Mouse (Mus musculus) B cell, adult 2 months (primary cell): ENCODE results near the gene Tex19.1.
A peak's percentile ranks its signal among the peaks of the same experiment; 100 is the strongest.

Experiments used
- DNase-seq, 2 experiments: peaks; one replicate each; pipeline ENCODE4 v3.0.0; 2022

Tex19.1 gene

GRCm38 (mm10) chr11:121148193-121148592, 2.2 kb downstream of the Tex19.1 start:
- peak; percentile 8 to 19 for DNase-seq

- DNase-seq, result no peak
Observed at GRCm38 (mm10) chr11:121154203-121154602, 8.3 kb downstream of the Tex19.1 start.

- no peak for DNase-seq
Observed at GRCm38 (mm10) chr11:121156411-121156891, 10.5 kb downstream of the Tex19.1 start.

DNA sequence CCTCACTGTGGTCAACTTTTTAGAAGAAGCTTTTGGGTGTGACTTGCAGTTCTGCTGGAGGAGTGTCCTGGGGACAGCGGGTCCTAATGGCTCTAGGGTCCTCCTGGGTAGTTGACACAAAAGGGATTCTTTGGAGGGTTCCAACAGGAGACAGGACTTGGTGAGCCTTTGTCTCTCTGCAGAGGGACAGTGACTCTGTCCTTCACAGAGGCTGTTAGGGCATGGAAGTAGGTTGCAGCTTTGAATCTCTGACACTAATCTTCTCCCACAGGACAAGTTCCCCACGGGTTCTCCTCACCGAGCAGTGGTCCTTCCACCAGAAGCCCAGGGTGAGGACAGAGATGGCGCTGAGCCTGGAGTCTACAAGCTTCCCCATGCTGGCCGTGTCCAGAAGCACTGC, 14.0 kb downstream of the Tex19.1 start, which contains the start of gene Uts2r:
Gene Uts2r (plus strand): TSS at position 301 of the 400 bp plus-strand sequence.
- no peak for DNase-seq

DNA sequence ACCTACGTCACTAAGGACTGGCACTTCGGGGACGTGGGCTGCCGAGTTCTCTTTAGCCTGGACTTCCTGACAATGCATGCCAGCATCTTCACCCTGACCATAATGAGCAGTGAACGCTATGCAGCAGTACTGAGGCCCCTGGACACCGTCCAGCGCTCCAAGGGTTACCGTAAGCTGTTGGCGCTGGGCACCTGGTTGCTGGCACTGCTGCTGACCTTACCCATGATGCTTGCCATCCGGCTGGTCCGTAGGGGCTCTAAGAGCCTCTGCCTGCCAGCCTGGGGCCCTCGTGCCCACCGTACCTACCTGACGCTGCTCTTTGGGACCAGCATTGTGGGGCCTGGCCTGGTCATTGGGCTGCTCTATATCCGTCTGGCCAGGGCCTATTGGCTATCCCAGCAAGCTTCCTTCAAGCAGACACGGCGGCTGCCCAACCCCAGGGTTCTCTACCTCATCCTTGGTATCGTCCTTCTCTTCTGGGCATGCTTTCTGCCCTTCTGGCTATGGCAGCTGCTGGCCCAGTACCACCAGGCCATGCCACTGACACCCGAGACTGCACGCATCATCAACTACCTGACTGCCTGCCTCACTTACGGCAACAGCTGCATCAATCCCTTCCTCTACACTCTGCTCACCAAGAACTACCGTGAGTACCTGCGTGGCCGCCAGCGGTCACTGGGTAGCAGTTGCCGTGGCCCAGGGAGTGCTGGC, 14.8 kb downstream of the Tex19.1 start:
- DNase-seq, result no peak

- no peak for DNase-seq
Observed at GRCm38 (mm10) chr11:121163751-121164150, 17.8 kb downstream of the Tex19.1 start.

DNA sequence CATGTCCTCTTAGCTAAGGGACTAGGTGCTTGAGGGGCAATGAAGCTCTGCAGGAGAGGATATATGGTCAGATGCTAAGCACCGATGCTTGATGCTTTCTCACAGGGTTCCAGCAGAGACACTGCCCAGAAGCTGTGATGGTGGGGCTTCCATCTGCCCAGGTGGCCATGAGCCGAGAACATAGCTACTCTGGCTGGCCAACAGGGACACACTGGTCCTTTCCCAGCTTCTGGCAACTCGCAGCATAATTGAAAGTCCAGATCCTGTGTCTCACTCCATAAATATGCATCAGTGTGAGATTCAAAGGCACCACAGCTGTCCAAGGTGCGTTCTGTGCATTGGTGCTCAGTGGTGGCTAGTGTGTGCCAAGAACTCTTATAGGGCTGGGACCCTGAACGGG, 27.3 kb downstream of the Tex19.1 start:
- DNase-seq, result no peak

DNA sequence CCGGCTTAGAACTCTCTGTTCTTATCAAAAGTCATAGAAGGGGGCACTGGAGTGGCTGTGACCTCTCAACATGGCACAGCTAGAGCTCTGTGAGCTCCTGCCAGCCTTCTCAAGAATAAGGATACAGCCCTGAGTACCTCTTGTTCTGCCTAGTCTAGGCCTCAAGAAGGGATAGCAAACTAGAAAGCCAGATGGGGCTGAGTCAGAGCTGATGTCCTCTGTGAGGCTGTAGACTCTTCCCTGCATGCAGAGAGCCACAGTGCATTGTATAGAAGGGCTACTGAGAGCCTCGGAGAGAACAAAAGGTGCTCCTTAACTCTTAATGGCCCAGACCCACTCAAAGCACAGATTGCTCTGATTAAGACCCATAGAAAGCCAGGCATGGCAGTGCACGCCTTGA, 28.3 kb downstream of the Tex19.1 start:
- DNase-seq, result no peak

DNA sequence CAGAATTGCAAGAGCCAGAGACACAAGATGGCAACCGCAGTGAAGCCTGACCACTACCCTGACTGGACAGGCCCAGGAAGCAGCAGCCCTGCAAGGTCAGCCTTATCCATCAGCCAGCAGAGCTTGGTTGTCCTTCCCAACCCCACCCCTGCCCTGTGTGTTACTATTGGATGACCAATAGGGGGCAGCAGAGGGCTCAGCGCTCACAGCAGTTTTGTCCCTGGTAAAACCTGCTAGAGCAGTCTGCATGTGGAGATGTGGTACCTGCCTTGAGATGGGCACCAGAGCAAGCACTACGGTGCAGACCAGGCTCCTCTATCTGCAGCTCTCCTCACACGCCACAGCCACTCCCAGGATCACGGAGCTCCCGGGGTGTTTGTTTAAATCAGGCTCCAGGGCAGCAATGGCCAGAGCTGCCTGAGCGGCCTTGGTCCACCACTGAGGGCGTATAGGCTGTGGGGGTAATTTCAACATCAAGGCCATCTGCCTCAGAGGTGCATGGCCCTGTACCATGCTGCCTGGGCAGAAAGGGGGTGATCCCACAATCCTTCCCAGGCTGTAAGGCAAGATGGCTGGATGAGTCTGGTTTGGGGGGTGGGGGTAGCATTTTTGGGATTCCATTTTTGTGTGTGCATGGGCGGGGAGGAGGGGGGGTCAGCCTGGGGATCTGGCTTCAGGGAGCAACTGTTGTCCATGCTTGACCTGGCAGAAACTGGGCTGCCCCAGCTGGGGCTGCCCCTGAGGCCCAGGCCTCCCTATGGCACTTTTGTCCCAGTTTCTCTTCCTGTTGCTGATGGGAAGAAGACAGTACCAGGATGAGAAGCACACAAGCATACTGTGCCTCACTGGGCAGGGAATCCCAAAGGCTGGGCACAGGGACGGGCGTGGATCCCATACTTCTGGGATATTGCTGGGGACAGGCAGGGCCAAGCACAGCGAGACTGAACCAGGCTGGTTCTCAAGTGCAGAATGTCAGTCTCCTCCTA, 30.6 kb downstream of the Tex19.1 start:
- peak; percentile 69 to 71 for DNase-seq

- no peak for DNase-seq
Observed at GRCm38 (mm10) chr11:121189681-121190080, 43.7 kb downstream of the Tex19.1 start.

DNA sequence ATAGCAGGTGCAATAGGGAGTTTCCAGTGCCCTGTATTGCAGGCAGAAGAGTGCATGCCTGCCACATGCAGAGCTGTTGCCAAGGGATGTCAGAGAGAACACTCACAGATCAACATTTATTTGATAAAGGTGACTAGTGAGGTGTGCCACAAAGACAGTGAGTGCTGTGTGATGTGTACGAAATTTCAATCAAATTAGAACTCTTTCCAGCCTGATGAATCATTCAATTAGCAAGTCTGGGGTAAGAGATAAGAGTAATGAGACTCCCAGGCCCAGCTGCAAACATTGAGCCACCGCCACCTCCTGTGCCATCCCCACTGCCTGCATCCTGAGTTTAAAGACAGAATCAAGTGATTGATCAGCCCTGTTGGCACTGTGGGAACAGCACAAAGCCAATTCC, 46.8 kb downstream of the Tex19.1 start:
- no peak for DNase-seq

DNA sequence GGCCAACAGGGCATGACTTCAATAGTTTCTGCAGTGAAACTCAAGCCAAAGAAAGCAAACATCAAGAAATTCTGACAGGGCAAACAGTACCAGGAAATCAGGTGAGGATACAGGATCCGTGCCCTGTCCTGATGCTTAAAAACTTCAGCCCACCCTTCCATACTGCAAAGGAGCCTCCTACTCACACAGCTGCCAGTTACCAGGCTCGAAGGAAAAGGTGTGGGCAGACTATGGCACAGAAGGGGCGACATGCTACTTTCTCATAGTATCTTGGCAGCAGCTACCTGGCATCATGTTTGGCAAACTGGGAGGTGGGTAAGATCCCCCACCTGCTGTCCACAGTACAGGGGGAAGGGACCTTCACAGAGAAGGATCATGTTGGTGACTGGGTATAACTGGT, 47.5 kb downstream of the Tex19.1 start:
- DNase-seq, result no peak
